8 mouse cellular contexts compared by ENCODE assay signal in genomic region chr14:20181466-20181921, GRCm38 (mm10). TPM values are rescaled to one million over a fixed set of nuclear protein-coding genes. Genes with fewer than 3 reads are reported as not detected.
DNase-seq lines count a peak whose midpoint lies in the region; ATAC-seq lines count a peak whose summit lies in the region.

Kcnk5 (minus strand) TSS chr14:20181809.

- intact Hi-C loops in left cerebral cortex, postnatal 10 days (cut with DNase I): loop anchor here (5.0 kb wide), 1 partner anchor 44 kb away; the partner anchor contains the start of gene Saysd1

- peak; percentile 97 for DNase-seq in adrenal gland, adult 2 months
- DNase-seq in embryo, embryonic 11 days: peak; percentile 96
- peak; percentile 82 for DNase-seq in gastrocnemius, postnatal 25 days
- peak; percentile 50 to 89 for DNase-seq in left cerebral cortex, postnatal 10 days (ENCODE audit: extremely low spot score in 1 of 2, low spot score in 2 of 2)
- peak; percentile 73 for DNase-seq in right cerebral cortex, postnatal 14 days
- peak; percentile 91 for DNase-seq in urinary bladder, postnatal 25 days (ENCODE audit: low spot score)

- ATAC-seq in inflammation-experienced regulatory T-cells, adult 6 months: peak; percentile 84
- peak; percentile 89 for ATAC-seq in megakaryocyte progenitor cell, adult 5-6 weeks (replicated peaks; ENCODE audit: poor library complexity)

RNA-seq across cellular contexts. Expression of gene Kcnk5, which starts in this region (rescaled TPM):
- total RNA-seq in adrenal gland, adult 2 months (2021): 1 to 10 TPM; 8.6 to 9.5 TPM
- polyA plus RNA-seq in adrenal gland, adult 2 months (2012; rRNA removed): 6.4 and 9.8 TPM in 2 replicates
- under 1 TPM; 0.28 to 0.70 TPM for total RNA-seq in gastrocnemius, postnatal 25 days (2021)
- 1 to 10 TPM; 4.2 to 7.5 (median 5.4) TPM for polyA plus RNA-seq in inflammation-experienced regulatory T-cells, adult 6 months (2017; shearing (Covaris generic))
- total RNA-seq in left cerebral cortex, postnatal 10 days (2021): under 1 TPM; 0.34 to 0.36 TPM
- total RNA-seq in megakaryocyte progenitor cell, adult 5-6 weeks (2015): 0.37 and 1.7 TPM in 2 replicates
- total RNA-seq in megakaryocyte progenitor cell, adult 5-6 weeks (2017): 1.2 and 7.0 TPM in 2 replicates

Comparison
In these comparisons a context has a peak if more than half of its experiments do, and no peak if none do; other contexts are left out.
1. Peak in every context shown above with its lines: DNase-seq and ATAC-seq.
2. Peak in DNase-seq in gastrocnemius, postnatal 25 days; RNA of the gene not detected or under 1 TPM.
3. Peak in DNase-seq in left cerebral cortex, postnatal 10 days; RNA of the gene not detected or under 1 TPM.